Mouse (Mus musculus) E14TG2a.4 (cell line): ENCODE results near the gene Tlr7.

Source experiments
- CTCF ChIP-seq: conservative IDR thresholded peaks from 2 replicates; pipeline ENCODE4 v1.5.1; 2014; ENCODE audit warnings: low read length
- NANOG ChIP-seq: IDR thresholded peaks from 2 replicates; pipeline ENCODE4 v1.6.1; 2014; ENCODE audit warnings: borderline replicate concordance, low read length, mixed read lengths
- POU5F1 ChIP-seq: IDR thresholded peaks from 2 replicates; pipeline ENCODE4 v1.6.1; 2014; ENCODE audit warnings: low read length, borderline replicate concordance

DNA sequence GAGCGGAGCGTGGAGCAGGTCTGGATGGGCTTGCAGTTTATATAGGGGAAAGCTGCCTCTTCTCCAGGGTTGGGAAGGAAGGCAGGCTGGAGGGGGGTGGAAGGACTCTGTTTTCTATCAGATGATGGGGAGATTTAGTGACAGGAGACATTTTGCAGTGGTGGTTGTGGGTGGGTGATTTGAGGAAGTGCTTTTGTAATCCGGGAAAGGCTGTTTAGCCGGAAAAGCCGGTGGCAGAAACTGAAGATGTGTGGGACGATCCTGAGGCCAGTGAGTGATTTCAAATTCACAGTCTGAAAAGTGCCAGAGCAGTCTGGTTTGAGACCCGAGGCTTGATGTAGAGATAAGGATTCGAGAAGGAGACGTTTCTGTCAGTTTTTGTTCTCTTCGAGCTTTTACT is 53.8 kb downstream of the Tlr7 start:
- TF ChIP-seq CTCF (no peak), POU5F1 (no peak), NANOG (no peak)
